In the genomic region with DNA sequence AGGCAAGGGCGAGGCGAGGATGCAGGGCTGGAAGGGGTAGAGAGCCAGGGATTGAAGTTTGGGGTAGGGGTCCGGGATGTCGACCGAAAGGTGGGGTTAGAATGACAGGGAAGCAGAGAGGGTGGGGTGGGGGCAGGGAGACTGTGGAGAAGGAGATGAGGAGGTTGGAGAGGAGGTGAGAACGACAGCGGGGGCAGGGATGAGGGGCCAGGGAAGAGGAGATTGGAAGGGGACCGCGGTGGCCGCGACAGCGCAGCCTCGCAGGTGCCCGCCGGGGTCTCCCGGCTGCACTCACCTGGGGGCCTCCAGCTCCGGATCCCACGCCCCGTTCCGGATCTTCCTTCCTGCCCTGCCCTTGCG, we compare ENCODE assay signal across 8 mouse cellular contexts. TPM values are rescaled to one million over a fixed set of nuclear protein-coding genes. Genes with fewer than 3 reads are reported as not detected.
A peak's percentile ranks its signal among the peaks of the same experiment; 100 is the strongest.
DNase-seq lines count a peak whose midpoint lies in the region; ATAC-seq and TF ChIP-seq lines count a peak whose summit lies in the region.

No protein-coding gene starts in this region.

- no peaks in the 10 kb centered on the region for H3K9me3 ChIP-seq in lung, embryonic 15.5 days
- H3K9me3 ChIP-seq in forebrain, embryonic 10.5 days: peaks cover 9% of the 10 kb centered on the region; the same call in 1 of the 2 replicates
- H3K9me3 ChIP-seq in intestine, postnatal 0 days (ENCODE audit: control insufficient read depth): no peaks in the 10 kb centered on the region
- no peaks in the 10 kb centered on the region for H3K9me3 ChIP-seq in neural tube, embryonic 14.5 days (ENCODE audit: control insufficient read depth, low read length)

- DNase-seq in lung, adult 18-20 months: no peak
- DNase-seq in forebrain, embryonic 10.5 days (ENCODE audit: extremely low spot score, low spot score): no peak
- no peak for DNase-seq in ovary, postnatal 10 days (ENCODE audit: low spot score)
- DNase-seq in spleen, postnatal 36 days (ENCODE audit: low spot score in 2 of 2): no peak
- DNase-seq in kidney, adult 8-10 months: no peak

- TF ChIP-seq CTCF in intestine, postnatal 0 days (IDR thresholded peaks at IDR 0.05; ENCODE audit: low read depth): no peak

- ATAC-seq in lung, embryonic 15.5 days (ENCODE audit: borderline replicate concordance, extremely low read depth, low FRiP score, low TSS enrichment): no peak; the same call in 1 of the 2 replicates
- no peak for ATAC-seq in intestine, postnatal 0 days
- peak; percentile 50 for ATAC-seq in neural tube, embryonic 14.5 days (ENCODE audit: low read depth)

- peaks cover 17% of the 10 kb centered on the region for H3K4me1 ChIP-seq in lung, embryonic 15.5 days
- peaks cover 28% of the 10 kb centered on the region for H3K4me1 ChIP-seq in forebrain, embryonic 10.5 days
- peaks cover 3% of the 10 kb centered on the region; the same call in 1 of the 2 replicates for H3K4me1 ChIP-seq in intestine, postnatal 0 days (replicated peaks; ENCODE audit: control insufficient read depth, insufficient read depth, low read length)
- peaks cover 17% of the 10 kb centered on the region for H3K4me1 ChIP-seq in neural tube, embryonic 14.5 days (ENCODE audit: control insufficient read depth, insufficient read depth, low read length)

- WGBS in lung, embryonic 15.5 days: 0% methylated on average over 21 of the region's 21 CpGs
- WGBS in forebrain, embryonic 10.5 days: 0% methylated on average over 18 of the region's 21 CpGs
- 1% methylated on average over 9 of the region's 21 CpGs for WGBS in intestine, postnatal 0 days
- WGBS in neural tube, embryonic 14.5 days: 0% methylated on average over 20 of the region's 21 CpGs

- H3K4me2 ChIP-seq in lung, embryonic 15.5 days: peak overlapping the region; percentile 93
- H3K4me2 ChIP-seq in intestine, postnatal 0 days (replicated peaks; ENCODE audit: low read depth): peak overlapping the region; percentile 73
- peak overlapping the region; percentile 85 for H3K4me2 ChIP-seq in neural tube, embryonic 14.5 days (ENCODE audit: low read depth, low read length)

- peak overlapping the region; percentile 78 for H3K4me3 ChIP-seq in lung, embryonic 15.5 days
- peak overlapping the region; percentile 66 for H3K4me3 ChIP-seq in forebrain, embryonic 10.5 days
- peak overlapping the region; percentile 78 for H3K4me3 ChIP-seq in intestine, postnatal 0 days (ENCODE audit: low read depth, low read length)
- H3K4me3 ChIP-seq in neural tube, embryonic 14.5 days (ENCODE audit: low read depth, low read length): peak overlapping the region; percentile 74

- no peak overlapping the region for H3K27ac ChIP-seq in lung, embryonic 15.5 days
- H3K27ac ChIP-seq in forebrain, embryonic 10.5 days: peak overlapping the region; percentile 98
- H3K27ac ChIP-seq in intestine, postnatal 0 days (ENCODE audit: low read depth, low read length): no peak overlapping the region
- H3K27ac ChIP-seq in neural tube, embryonic 14.5 days (ENCODE audit: low read depth, low read length): peak overlapping the region; percentile 60

- H3K27me3 ChIP-seq in lung, embryonic 15.5 days: peaks cover 20% of the 10 kb centered on the region
- peaks cover 29% of the 10 kb centered on the region for H3K27me3 ChIP-seq in forebrain, embryonic 10.5 days (ENCODE audit: poor library complexity, severe bottlenecking)
- H3K27me3 ChIP-seq in intestine, postnatal 0 days (replicated peaks; ENCODE audit: control insufficient read depth, insufficient read depth, low read length): peaks cover 19% of the 10 kb centered on the region
- peaks cover 3% of the 10 kb centered on the region; the same call in 1 of the 2 replicates for H3K27me3 ChIP-seq in neural tube, embryonic 14.5 days (ENCODE audit: control insufficient read depth, insufficient read depth, low read length)

- H3K36me3 ChIP-seq in lung, embryonic 15.5 days: no peaks in the 10 kb centered on the region
- peaks cover 9% of the 10 kb centered on the region; the same call in 1 of the 2 replicates for H3K36me3 ChIP-seq in forebrain, embryonic 10.5 days (replicated peaks)
- no peaks in the 10 kb centered on the region for H3K36me3 ChIP-seq in intestine, postnatal 0 days (ENCODE audit: control insufficient read depth, insufficient read depth)
- no peaks in the 10 kb centered on the region for H3K36me3 ChIP-seq in neural tube, embryonic 14.5 days (ENCODE audit: control insufficient read depth, insufficient read depth, low read length)

- H3K9ac ChIP-seq in lung, embryonic 15.5 days: peak overlapping the region; percentile 76
- no peak overlapping the region for H3K9ac ChIP-seq in intestine, postnatal 0 days (ENCODE audit: low read depth, low read length)
- peak overlapping the region; percentile 86 for H3K9ac ChIP-seq in neural tube, embryonic 14.5 days (replicated peaks; ENCODE audit: low read depth, low read length)

RNA-seq across cellular contexts. Expression of a gene that starts 0.6 kb away (rescaled TPM):
- 3.2 and 3.3 TPM in 2 replicates for polyA plus RNA-seq in lung, embryonic 15.5 days (2015; fragmentation: Nextera tagmentation; extraction: Ambion mirVana)
- polyA plus RNA-seq in forebrain, embryonic 10.5 days (2016; fragmentation: Nextera tagmentation; extraction: Ambion mirVana): 6.5 TPM in 2 replicates
- 0.47 and 0.48 TPM in 2 replicates for polyA plus RNA-seq in intestine, postnatal 0 days (2015; fragmentation: Nextera tagmentation; extraction: Ambion mirVana)
- polyA plus RNA-seq in neural tube, embryonic 14.5 days (2014; fragmentation: Nextera tagmentation; extraction: Ambion mirVana): 4.2 and 4.8 TPM in 2 replicates

RNA-seq across cellular contexts. Expression of a gene that starts 0.6 kb away (rescaled TPM):
- 5.4 and 7.3 TPM in 2 replicates for polyA plus RNA-seq in lung, embryonic 15.5 days (2015; fragmentation: Nextera tagmentation; extraction: Ambion mirVana)
- polyA plus RNA-seq in forebrain, embryonic 10.5 days (2016; fragmentation: Nextera tagmentation; extraction: Ambion mirVana): 10.1 and 11.2 TPM in 2 replicates
- polyA plus RNA-seq in intestine, postnatal 0 days (2015; fragmentation: Nextera tagmentation; extraction: Ambion mirVana): 1.1 and 2.0 TPM in 2 replicates
- 18.3 and 31.1 TPM in 2 replicates for polyA plus RNA-seq in neural tube, embryonic 14.5 days (2014; fragmentation: Nextera tagmentation; extraction: Ambion mirVana)

Comparison
In these comparisons a context has a peak if more than half of its experiments do, and no peak if none do; other contexts are left out.
1. H3K27ac ChIP-seq: peak in forebrain, embryonic 10.5 days (single experiment) and neural tube, embryonic 14.5 days (single experiment); none in lung, embryonic 15.5 days (single experiment) and intestine, postnatal 0 days (single experiment).
2. Peak in every context shown above with its lines, with median percentiles within 50 percentile points of each other: H3K4me2 ChIP-seq and H3K4me3 ChIP-seq.